Mouse (Mus musculus) ES-Bruce4 (cell line): ENCODE data around the gene Chrdl2.

Source experiments
- CTCF ChIP-seq: IDR thresholded peaks from one replicate; pipeline ENCODE4 v1.8.1; 2011; ENCODE audit warnings: low read depth, low read length
- EP300 ChIP-seq: IDR thresholded peaks from 2 replicates; pipeline ENCODE4 v1.6.1; 2011; ENCODE audit warnings: low read depth, low read length; ENCODE audit not compliant: insufficient read depth
- POLR2A ChIP-seq: IDR thresholded peaks from one replicate; pipeline ENCODE4 v1.8.1; 2011; ENCODE audit warnings: low read length; ENCODE audit not compliant: insufficient read depth

- TF ChIP-seq CTCF (peak; percentile 74), POLR2A (no peak), EP300 (no peak)
Observed at GRCm38 (mm10) chr7:100003781-100004180, 2.2 kb upstream of the Chrdl2 start.
